Mouse (Mus musculus) liver, adult 2 months (tissue): ENCODE measurements around the gene Traf5. TPM values are rescaled to one million over a fixed set of nuclear protein-coding genes. Genes with fewer than 3 reads are reported as not detected.

ENCODE experiments used
- DNase-seq: peaks from one replicate; pipeline ENCODE4 v3.0.0-alpha.2; 2011; ENCODE audit warnings: low read depth, low spot score; ENCODE audit errors: extremely low read depth
- H3K27ac ChIP-seq: fragments of 200-500 bp; replicated peaks from 2 replicates; pipeline ENCODE4 v1.5.1; 2012; ENCODE audit warnings: low read depth, mild to moderate bottlenecking, control low read depth, inconsistent platforms, low read length; ENCODE audit not compliant: insufficient read depth
- H3K27me3 ChIP-seq: fragments of 200-500 bp; 2 replicates; pipeline ENCODE4 v1.6.1; 2012; ENCODE audit warnings: mild to moderate bottlenecking, moderate library complexity, low read length, inconsistent platforms; ENCODE audit not compliant: control insufficient read depth, insufficient read depth
- H3K36me3 ChIP-seq: fragments of 200-500 bp; 2 replicates; pipeline ENCODE4 v1.6.1; 2012; ENCODE audit warnings: low read length, inconsistent platforms; ENCODE audit not compliant: control insufficient read depth, insufficient read depth
- H3K4me1 ChIP-seq: fragments of 200-500 bp; 2 replicates; pipeline ENCODE4 v1.6.1; 2011; ENCODE audit warnings: low read length; ENCODE audit not compliant: control insufficient read depth, insufficient read depth
- H3K4me3 ChIP-seq: fragments of 200-500 bp; 2 replicates; pipeline ENCODE4 v1.5.1; 2011; ENCODE audit warnings: low read depth, mild to moderate bottlenecking, control low read depth, low read length, moderate library complexity; ENCODE audit not compliant: insufficient read depth
- H3K79me2 ChIP-seq: fragments of 200-500 bp; 2 replicates; pipeline ENCODE4 v1.6.1; 2012; ENCODE audit warnings: inconsistent platforms, mild to moderate bottlenecking, low read length, moderate library complexity; ENCODE audit not compliant: control insufficient read depth, insufficient read depth
- H3K9ac ChIP-seq: fragments of 200-500 bp; 2 replicates; pipeline ENCODE4 v1.6.1; 2012; ENCODE audit warnings: low read depth, mild to moderate bottlenecking, control low read depth, inconsistent platforms, low read length
- CTCF ChIP-seq: fragments of 200-500 bp; IDR thresholded peaks from 2 replicates; pipeline ENCODE4 v1.5.1; 2011; ENCODE audit warnings: low read depth, low read length, control low read depth
- POLR2A ChIP-seq: fragments of 200-500 bp; IDR thresholded peaks from 2 replicates; pipeline ENCODE4 v1.6.1; 2011; ENCODE audit warnings: low read length, control low read depth; ENCODE audit not compliant: insufficient read depth; ENCODE audit errors: extremely low read depth
- WGBS: fragments of 180-500 bp; shearing (Covaris S2); methylation state at CpG from one replicate; pipeline ENCODE4 v1.1.7; 2018; 5-methylcytosine and 5-hydroxymethylcytosine counted together
- polyA plus RNA-seq: library from polyadenylated mRNA; depleted of rRNA; stranded (reverse); fragments of >200 nt; gene quantifications from 2 replicates; pipeline ENCODE4 v1.2.3, GENCODE M21; 2012
- total RNA-seq: library from RNA; depleted of rRNA; stranded (reverse); fragments of >200 nt; gene quantifications from 2 replicates; pipeline ENCODE4 v1.2.3, GENCODE M21; 2014

Gene Traf5
- total and polyA plus RNA-seq, 2 experiments: 3.3 to 7.3 TPM

- H3K4me1 ChIP-seq: peaks cover 5% of the 10 kb centered on the region; the same call in 1 of the 2 replicates
- no peaks in the 10 kb centered on the region for H3K36me3 ChIP-seq
- no peaks in the 10 kb centered on the region for H3K27me3 ChIP-seq
- no peak overlapping the region for H3K4me3 ChIP-seq
- no peak for DNase-seq
- 87% methylated on average over 5 of the region's 5 CpGs for WGBS
- no peak overlapping the region for H3K27ac ChIP-seq
- TF ChIP-seq CTCF: no peak
- TF ChIP-seq POLR2A: no peak
- H3K79me2 ChIP-seq: no peaks in the 10 kb centered on the region
- no peak overlapping the region for H3K9ac ChIP-seq
These were observed 97.9 kb downstream of the Traf5 start for GRCm38 (mm10) chr1:191994476-191994875.

- no peak overlapping the region for H3K4me3 ChIP-seq
- no peak for DNase-seq
- H3K36me3 ChIP-seq: no peaks in the 10 kb centered on the region
- no peak overlapping the region for H3K9ac ChIP-seq
- H3K27me3 ChIP-seq: no peaks in the 10 kb centered on the region
- 74% methylated on average over 7 of the region's 7 CpGs for WGBS
- H3K27ac ChIP-seq: no peak overlapping the region; the same call in 1 of the 2 replicates
- no peaks in the 10 kb centered on the region for H3K79me2 ChIP-seq
- H3K4me1 ChIP-seq: peaks cover 5% of the 10 kb centered on the region; the same call in 1 of the 2 replicates
- TF ChIP-seq POLR2A (no peak), CTCF (no peak)
These were observed 100.1 kb downstream of the Traf5 start for GRCm38 (mm10) chr1:191992040-191992780.

- WGBS: under 1% methylated on average over 22 of the region's 22 CpGs
- Histone ChIP-seq H3K9ac (peak overlapping the region; percentile 88), H3K79me2 (no peaks in the 10 kb centered on the region), H3K27ac (peak overlapping the region; percentile 65), H3K4me3 (peak overlapping the region; percentile 81), H3K36me3 (no peaks in the 10 kb centered on the region), H3K4me1 (no peaks in the 10 kb centered on the region), H3K27me3 (no peaks in the 10 kb centered on the region)
- TF ChIP-seq CTCF: no peak
- peak; percentile 74; the same call in 1 of the 2 replicates for TF ChIP-seq POLR2A
- DNase-seq: peak; percentile 84
These were observed 102.4 kb downstream of the Traf5 start for GRCm38 (mm10) chr1:191989994-191990393.

- Histone ChIP-seq H3K79me2 (no peaks in the 10 kb centered on the region), H3K4me3 (no peak overlapping the region), H3K4me1 (no peaks in the 10 kb centered on the region), H3K27ac (no peak overlapping the region), H3K9ac (no peak overlapping the region), H3K27me3 (no peaks in the 10 kb centered on the region), H3K36me3 (no peaks in the 10 kb centered on the region)
- WGBS: 82% methylated on average over 5 of the region's 5 CpGs
- TF ChIP-seq POLR2A: no peak
- TF ChIP-seq CTCF: no peak
- no peak for DNase-seq
These were observed 103.3 kb downstream of the Traf5 start for GRCm38 (mm10) chr1:191989060-191989459.

GRCm38 (mm10) chr1:191988646-191989045 is 103.7 kb downstream of the Traf5 start:
- TF ChIP-seq POLR2A (no peak), CTCF (no peak)

GRCm38 (mm10) chr1:191987481-191987769 is 104.9 kb downstream of the Traf5 start:
- Histone ChIP-seq H3K27ac (no peak overlapping the region), H3K36me3 (no peaks in the 10 kb centered on the region), H3K4me1 (no peaks in the 10 kb centered on the region), H3K27me3 (no peaks in the 10 kb centered on the region), H3K79me2 (no peaks in the 10 kb centered on the region), H3K9ac (no peak overlapping the region), H3K4me3 (no peak overlapping the region)
- DNase-seq: no peak
- TF ChIP-seq POLR2A: no peak
- TF ChIP-seq CTCF: no peak
- WGBS: 74% methylated on average over 5 of the region's 5 CpGs

More at GRCm38 (mm10) chr1:191988646-191989045, 103.7 kb downstream of the Traf5 start:
- no peak for DNase-seq
- 85% methylated on average over 3 of the region's 3 CpGs for WGBS
- no peak overlapping the region for H3K27ac ChIP-seq
- H3K27me3 ChIP-seq: no peaks in the 10 kb centered on the region
- no peak overlapping the region for H3K4me3 ChIP-seq
- no peaks in the 10 kb centered on the region for H3K79me2 ChIP-seq
- no peaks in the 10 kb centered on the region for H3K4me1 ChIP-seq
- H3K36me3 ChIP-seq: no peaks in the 10 kb centered on the region
- H3K9ac ChIP-seq: no peak overlapping the region
